Mouse (Mus musculus): ENCODE data around the gene Ttc23l.

- no peak for TF ChIP-seq CTCF (conservative IDR thresholded peaks at IDR 0.05; ENCODE audit: low read length)
- TF ChIP-seq POU5F1 (IDR thresholded peaks at IDR 0.05; ENCODE audit: borderline replicate concordance, low read length) = no peak
- TF ChIP-seq NANOG (IDR thresholded peaks at IDR 0.05; ENCODE audit: borderline replicate concordance, low read length) = no peak
Observed at GRCm38 (mm10) chr15:10470151-10470831, 88.2 kb downstream of the Ttc23l start, which contains the start of gene Dnajc21.

All from E14TG2a.4 (cell line).